Mouse (Mus musculus): ENCODE results near the gene Wscd2. TPM values are rescaled to one million over a fixed set of nuclear protein-coding genes. Genes with fewer than 3 reads are reported as not detected.

Gene Wscd2
- total and polyA plus RNA-seq, 2 experiments from 2014 or later: 0.27 to 4.5 TPM

DNA sequence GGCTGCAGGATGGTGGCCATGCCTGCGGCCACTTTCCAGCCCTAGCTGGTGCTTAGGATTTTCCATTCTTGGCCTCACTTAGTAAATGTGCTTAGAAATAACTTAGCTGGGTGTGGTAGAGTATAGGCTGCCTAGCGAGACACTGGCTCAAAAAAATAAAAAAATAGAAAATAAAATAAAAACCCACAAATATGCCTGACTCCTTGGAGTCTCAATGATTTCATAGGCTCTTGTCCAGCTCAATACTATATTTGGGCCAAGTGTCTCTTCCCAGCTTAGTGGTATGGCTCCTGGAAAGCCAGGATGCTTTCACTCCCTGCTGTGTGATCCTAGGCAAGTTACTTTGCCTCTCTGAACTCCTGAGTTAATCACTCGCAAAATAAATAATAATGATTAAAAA, 139.1 kb downstream of the Wscd2 start:
- Histone ChIP-seq H3K9me3 (replicated peaks; ENCODE audit: control insufficient read depth, low read length) (no peaks in the 10 kb centered on the region), H3K4me3 (ENCODE audit: low read depth, low read length) (no peak overlapping the region), H3K4me2 (ENCODE audit: low read depth, low read length) (no peak overlapping the region), H3K27me3 (ENCODE audit: control insufficient read depth, insufficient read depth, low read length) (0 out of 2 replicates have a peak, but pooled peaks cover 13% of the 10 kb centered on the region), H3K9ac (replicated peaks; ENCODE audit: low read depth, low read length) (no peak overlapping the region), H3K36me3 (replicated peaks; ENCODE audit: control insufficient read depth, insufficient read depth, low read length) (no peaks in the 10 kb centered on the region), H3K4me1 (ENCODE audit: control insufficient read depth, insufficient read depth) (0 out of 2 replicates have a peak, but pooled peaks cover 7% of the 10 kb centered on the region), H3K27ac (ENCODE audit: low read depth) (no peak overlapping the region)
- no peak for ATAC-seq (ENCODE audit: insufficient read depth, low read depth)
- 77% methylated on average over 3 of the region's 3 CpGs for WGBS
- TF ChIP-seq CTCF (IDR thresholded peaks at IDR 0.05; ENCODE audit: low read depth): no peak
- DNase-seq (ENCODE audit: low spot score): no peak

- H3K4me3 ChIP-seq (ENCODE audit: low read depth, low read length): no peak overlapping the region
- H3K27me3 ChIP-seq (ENCODE audit: control insufficient read depth, insufficient read depth, low read length): 0 out of 2 replicates have a peak, but pooled peaks cover 13% of the 10 kb centered on the region
- no peak overlapping the region for H3K27ac ChIP-seq (ENCODE audit: low read depth)
- TF ChIP-seq CTCF (IDR thresholded peaks at IDR 0.05; ENCODE audit: low read depth) (no peak), EP300 (IDR thresholded peaks at IDR 0.05; ENCODE audit: low read depth) (no peak)
- ATAC-seq (ENCODE audit: insufficient read depth, low read depth) (no peak), DNase-seq (ENCODE audit: low spot score) (no peak)
- H3K4me1 ChIP-seq (ENCODE audit: control insufficient read depth, insufficient read depth): 0 out of 2 replicates have a peak, but pooled peaks cover 11% of the 10 kb centered on the region
- no peaks in the 10 kb centered on the region for H3K9me3 ChIP-seq (replicated peaks; ENCODE audit: control insufficient read depth, low read length)
- H3K36me3 ChIP-seq (replicated peaks; ENCODE audit: control insufficient read depth, insufficient read depth, low read length): no peaks in the 10 kb centered on the region
- no peak overlapping the region for H3K9ac ChIP-seq (replicated peaks; ENCODE audit: low read depth, low read length)
- 54% methylated on average over 10 of the region's 10 CpGs for WGBS
- H3K4me2 ChIP-seq (ENCODE audit: low read depth, low read length): no peak overlapping the region
Observed at GRCm38 (mm10) chr5:113630116-113630515, 140.0 kb downstream of the Wscd2 start.

DNA sequence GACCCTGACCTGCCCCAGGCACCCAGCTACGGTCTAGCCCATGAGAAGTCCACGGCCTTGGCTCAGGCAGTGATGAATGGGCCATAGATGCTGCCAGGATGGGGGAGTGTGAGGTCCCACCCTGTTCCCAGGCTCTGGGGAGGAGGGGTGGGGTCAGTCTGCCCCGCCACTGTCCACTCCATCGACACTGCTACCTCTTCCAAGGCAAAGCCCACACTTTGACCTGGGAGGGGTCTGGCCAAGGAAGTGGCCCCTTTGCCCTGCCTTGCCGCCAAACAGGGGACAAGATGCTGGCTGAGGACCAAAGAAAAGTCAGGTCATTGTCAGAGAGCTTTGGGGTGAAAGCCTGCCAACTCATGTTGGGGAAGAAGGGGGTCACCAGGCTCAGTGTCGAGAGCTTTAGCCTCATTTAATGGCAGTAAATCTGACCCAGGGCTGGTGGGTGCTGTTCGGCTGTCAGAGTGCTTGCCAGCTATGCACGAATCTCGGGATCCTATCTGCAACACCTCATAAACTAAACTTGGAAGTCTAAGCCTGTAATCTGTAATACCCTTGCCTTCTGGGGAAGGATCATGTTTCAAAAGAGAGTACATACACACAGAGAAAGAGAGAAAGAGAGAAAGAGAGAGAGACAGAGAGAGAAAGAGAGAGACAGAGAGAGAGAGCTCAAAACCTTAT, 143.0 kb downstream of the Wscd2 start:
- Histone ChIP-seq H3K36me3 (replicated peaks; ENCODE audit: control insufficient read depth, insufficient read depth, low read length) (no peaks in the 10 kb centered on the region), H3K9me3 (replicated peaks; ENCODE audit: control insufficient read depth, low read length) (no peaks in the 10 kb centered on the region), H3K4me2 (ENCODE audit: low read depth, low read length) (no peak overlapping the region), H3K27me3 (ENCODE audit: control insufficient read depth, insufficient read depth, low read length) (0 out of 2 replicates have a peak, but pooled peaks cover 10% of the 10 kb centered on the region), H3K4me1 (ENCODE audit: control insufficient read depth, insufficient read depth) (peaks cover 27% of the 10 kb centered on the region; the same call in 1 of the 2 replicates), H3K4me3 (ENCODE audit: low read depth, low read length) (no peak overlapping the region), H3K27ac (ENCODE audit: low read depth) (no peak overlapping the region), H3K9ac (replicated peaks; ENCODE audit: low read depth, low read length) (no peak overlapping the region)
- no peak for ATAC-seq (ENCODE audit: insufficient read depth, low read depth)
- DNase-seq (ENCODE audit: low spot score): no peak
- TF ChIP-seq EP300 (IDR thresholded peaks at IDR 0.05; ENCODE audit: low read depth): no peak
- TF ChIP-seq CTCF (IDR thresholded peaks at IDR 0.05; ENCODE audit: low read depth): no peak
- 43% methylated on average over 9 of the region's 9 CpGs for WGBS

DNA sequence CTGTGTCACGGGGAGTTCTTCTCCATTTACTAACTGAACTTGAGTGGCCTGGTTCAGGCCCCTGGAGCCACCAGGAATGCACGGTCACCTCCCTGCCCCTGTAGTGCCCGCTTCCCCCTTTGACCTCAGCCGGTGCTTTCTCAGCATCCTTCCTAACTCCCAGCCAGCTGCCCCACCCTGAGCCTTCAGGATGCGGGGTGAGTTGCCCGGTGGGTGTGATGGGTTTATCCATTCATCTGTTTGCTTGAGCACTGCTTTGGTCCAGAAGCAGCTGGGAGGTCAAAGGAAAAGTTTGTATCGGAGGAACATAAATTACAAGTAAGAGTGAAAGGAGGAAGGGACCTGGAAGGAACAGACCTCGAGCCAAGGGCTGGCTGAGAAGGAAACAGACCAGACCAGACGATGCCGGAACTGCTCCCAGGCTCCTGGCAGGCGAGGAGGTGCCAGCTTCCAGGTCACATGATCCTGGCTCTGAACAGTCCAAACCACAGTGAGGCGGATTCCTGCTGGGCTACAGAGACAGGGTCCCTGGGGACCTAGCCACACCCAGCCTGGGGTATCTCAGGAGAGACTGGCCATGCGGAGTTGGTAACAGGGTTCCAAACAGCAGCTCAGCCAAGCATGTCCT, 144.0 kb downstream of the Wscd2 start:
- TF ChIP-seq CTCF (IDR thresholded peaks at IDR 0.05; ENCODE audit: low read depth): no peak
- no peak for TF ChIP-seq EP300 (IDR thresholded peaks at IDR 0.05; ENCODE audit: low read depth)
- Histone ChIP-seq H3K4me1 (ENCODE audit: control insufficient read depth, insufficient read depth) (peaks cover 20% of the 10 kb centered on the region; the same call in 1 of the 2 replicates), H3K27me3 (ENCODE audit: control insufficient read depth, insufficient read depth, low read length) (0 out of 2 replicates have a peak, but pooled peaks cover 5% of the 10 kb centered on the region), H3K27ac (ENCODE audit: low read depth) (0 out of 2 replicates have a peak overlapping the region, but pooled peaks have one; percentile 15), H3K9me3 (replicated peaks; ENCODE audit: control insufficient read depth, low read length) (no peaks in the 10 kb centered on the region), H3K9ac (replicated peaks; ENCODE audit: low read depth, low read length) (no peak overlapping the region), H3K36me3 (replicated peaks; ENCODE audit: control insufficient read depth, insufficient read depth, low read length) (no peaks in the 10 kb centered on the region), H3K4me3 (ENCODE audit: low read depth, low read length) (no peak overlapping the region), H3K4me2 (ENCODE audit: low read depth, low read length) (no peak overlapping the region)
- peak; percentile 61 for ATAC-seq (ENCODE audit: insufficient read depth, low read depth)
- no peak for DNase-seq (ENCODE audit: low spot score)
- WGBS: 48% methylated on average over 13 of the region's 13 CpGs

GRCm38 (mm10) chr5:113634887-113635610, 144.9 kb downstream of the Wscd2 start:
- H3K36me3 ChIP-seq (replicated peaks; ENCODE audit: control insufficient read depth, insufficient read depth, low read length): no peaks in the 10 kb centered on the region
- no peak overlapping the region for H3K27ac ChIP-seq (ENCODE audit: low read depth)
- H3K4me2 ChIP-seq (ENCODE audit: low read depth, low read length): no peak overlapping the region
- H3K4me3 ChIP-seq (ENCODE audit: low read depth, low read length): no peak overlapping the region
- H3K4me1 ChIP-seq (ENCODE audit: control insufficient read depth, insufficient read depth): peaks cover 20% of the 10 kb centered on the region; the same call in 1 of the 2 replicates
- WGBS: 59% methylated on average over 7 of the region's 7 CpGs
- DNase-seq (ENCODE audit: low spot score) (no peak), ATAC-seq (ENCODE audit: insufficient read depth, low read depth) (no peak)
- no peak overlapping the region for H3K9ac ChIP-seq (replicated peaks; ENCODE audit: low read depth, low read length)
- no peaks in the 10 kb centered on the region for H3K9me3 ChIP-seq (replicated peaks; ENCODE audit: control insufficient read depth, low read length)
- 0 out of 2 replicates have a peak, but pooled peaks cover 5% of the 10 kb centered on the region for H3K27me3 ChIP-seq (ENCODE audit: control insufficient read depth, insufficient read depth, low read length)
- TF ChIP-seq CTCF (IDR thresholded peaks at IDR 0.05; ENCODE audit: low read depth) (no peak), EP300 (IDR thresholded peaks at IDR 0.05; ENCODE audit: low read depth) (no peak)
